Mouse (Mus musculus) megakaryocyte, embryonic 14.5 days (primary cell): ENCODE data around the gene Chrm1.

Source experiments
- FLI1 ChIP-seq: IDR thresholded peaks from 2 replicates; pipeline ENCODE4 v1.6.1; 2012; ENCODE audit warnings: low read length, inconsistent platforms, mixed read lengths
- GATA1 ChIP-seq: IDR thresholded peaks from 3 replicates; pipeline ENCODE4 v1.6.1; 2012; ENCODE audit warnings: mixed read lengths, low read length, inconsistent platforms, borderline replicate concordance

GRCm38 (mm10) chr19:8630249-8630648 is 33.3 kb upstream of the Chrm1 start:
- no peak for TF ChIP-seq GATA1
- no peak for TF ChIP-seq FLI1
